Mouse (Mus musculus): ENCODE data around the gene Hlcs.
A peak's percentile ranks its signal among the peaks of the same experiment; 100 is the strongest.

Hlcs gene

DNA sequence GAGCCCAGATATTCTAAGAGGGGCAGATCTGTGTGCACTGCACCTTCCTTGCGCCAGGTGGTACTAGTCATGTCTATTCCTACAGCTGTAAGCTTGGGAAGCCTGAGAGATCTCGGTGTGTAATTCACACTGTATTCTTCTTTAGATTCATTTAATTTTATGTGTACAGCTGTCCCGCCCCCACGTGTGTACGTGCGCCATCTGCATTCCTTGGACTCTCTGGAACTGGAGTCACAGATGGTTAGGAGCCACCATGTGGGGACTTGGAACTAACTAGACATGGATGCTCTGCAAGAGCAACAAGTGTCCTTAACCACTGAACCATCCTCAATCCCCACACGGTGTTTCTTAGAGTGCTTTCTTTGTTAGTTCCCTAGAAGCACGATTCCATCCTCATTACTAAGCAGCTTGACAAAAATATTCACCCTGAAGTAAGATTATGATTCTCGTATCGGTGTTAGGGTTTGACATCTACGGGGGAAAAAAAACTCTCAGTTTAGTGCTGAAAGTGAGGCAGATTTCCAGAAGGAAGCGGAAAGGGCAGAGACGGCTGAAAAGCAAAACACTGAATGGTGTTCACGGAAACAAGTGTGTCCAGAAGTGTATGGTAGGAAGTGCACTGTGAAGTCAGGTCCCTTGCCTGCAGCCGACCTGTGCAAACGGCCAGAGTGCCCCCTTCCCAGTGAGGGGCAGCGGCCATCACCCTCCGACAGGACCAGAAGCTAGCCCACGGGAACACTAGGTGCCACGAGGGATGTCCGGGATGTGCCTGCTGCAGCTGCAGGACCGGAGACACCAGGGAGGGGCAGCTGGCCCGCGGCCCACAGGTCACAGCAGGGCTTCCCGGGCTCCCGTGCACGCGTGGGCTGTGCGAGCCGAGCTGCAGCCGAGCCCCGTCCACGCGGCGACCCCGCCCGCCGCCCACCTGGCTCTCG, 24.0 kb downstream of the Hlcs start:
- peak; percentile 12 for DNase-seq (ENCODE audit: low spot score)

DNA sequence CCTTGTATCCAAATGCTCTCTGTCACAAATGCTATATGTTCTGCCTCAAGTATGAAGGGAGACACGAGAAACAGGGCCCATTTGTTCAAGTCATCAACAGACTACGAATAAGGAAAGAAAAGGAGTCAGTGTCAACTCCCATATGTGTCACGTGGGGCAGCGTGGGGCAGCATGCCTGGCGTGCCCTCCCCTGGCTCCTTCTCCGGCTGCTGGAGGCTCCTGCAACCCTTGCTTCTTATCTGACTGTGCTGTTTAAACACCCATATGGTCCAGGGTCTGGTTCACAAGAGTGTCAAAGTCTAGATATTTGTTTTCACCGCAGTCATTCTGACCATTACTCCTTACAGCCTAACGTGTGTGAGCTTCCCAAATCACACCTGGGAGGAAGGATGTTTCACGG, 25.5 kb downstream of the Hlcs start:
- DNase-seq (ENCODE audit: low spot score) = no peak

DNA sequence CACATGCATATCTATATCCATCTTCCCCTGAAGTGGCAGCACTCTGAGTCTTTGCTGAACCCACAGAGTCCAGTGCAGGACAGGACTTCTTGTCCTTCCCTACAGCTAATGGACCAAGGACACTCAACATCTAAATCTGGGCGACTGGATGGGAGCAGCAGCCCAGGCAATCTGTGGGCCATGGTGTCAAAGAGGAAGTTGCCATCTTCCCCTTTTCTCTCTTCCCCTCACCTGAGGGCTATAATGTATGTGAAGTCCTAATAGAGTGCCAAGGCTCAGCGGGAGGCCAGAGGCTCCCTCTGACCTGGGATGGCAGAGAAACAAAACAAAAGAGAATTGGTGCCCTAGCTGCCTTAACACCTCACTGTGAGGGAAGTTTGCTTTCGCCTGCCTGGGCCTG, 29.4 kb downstream of the Hlcs start:
- no peak for DNase-seq (ENCODE audit: low spot score)

DNA sequence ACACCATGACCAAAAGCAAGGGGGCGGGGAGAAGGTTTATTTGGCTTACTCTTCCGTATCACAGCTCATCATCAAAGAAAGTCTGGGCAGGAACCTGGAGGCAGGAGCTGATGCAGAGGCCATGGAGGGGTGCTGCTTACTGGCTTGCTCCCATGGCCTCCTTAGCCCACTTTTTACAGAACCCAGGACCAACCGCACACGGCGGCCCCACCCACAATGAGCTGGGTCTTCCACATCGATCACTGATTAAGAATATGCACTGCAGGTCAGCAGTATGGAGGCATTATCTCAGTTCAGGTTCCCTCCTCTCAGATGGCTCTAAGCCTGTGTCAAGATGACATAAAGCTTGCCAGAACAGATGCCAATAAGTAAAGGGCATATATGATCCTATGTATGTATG, 42.5 kb downstream of the Hlcs start:
- no peak for DNase-seq (ENCODE audit: low spot score)

DNA sequence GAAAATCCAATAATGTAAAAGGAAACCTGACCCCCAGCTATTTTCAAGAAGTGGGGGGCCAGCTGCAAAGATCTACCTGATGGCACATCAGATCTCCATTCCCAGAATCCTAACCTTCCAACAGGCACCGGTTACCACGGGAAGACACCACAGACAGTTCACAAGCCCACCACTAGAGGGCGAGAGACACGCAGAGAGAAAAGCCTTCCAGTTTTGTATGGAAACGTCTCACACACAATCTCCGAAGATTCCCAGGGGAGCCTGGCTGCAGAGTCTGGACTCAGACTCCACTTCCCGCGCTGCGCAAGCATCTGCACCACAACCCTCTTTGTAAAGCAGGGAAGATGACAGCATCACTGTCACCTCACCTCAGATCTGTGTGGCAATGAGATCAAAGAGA, 43.7 kb downstream of the Hlcs start:
- DNase-seq (ENCODE audit: low spot score) = peak; percentile 79

DNA sequence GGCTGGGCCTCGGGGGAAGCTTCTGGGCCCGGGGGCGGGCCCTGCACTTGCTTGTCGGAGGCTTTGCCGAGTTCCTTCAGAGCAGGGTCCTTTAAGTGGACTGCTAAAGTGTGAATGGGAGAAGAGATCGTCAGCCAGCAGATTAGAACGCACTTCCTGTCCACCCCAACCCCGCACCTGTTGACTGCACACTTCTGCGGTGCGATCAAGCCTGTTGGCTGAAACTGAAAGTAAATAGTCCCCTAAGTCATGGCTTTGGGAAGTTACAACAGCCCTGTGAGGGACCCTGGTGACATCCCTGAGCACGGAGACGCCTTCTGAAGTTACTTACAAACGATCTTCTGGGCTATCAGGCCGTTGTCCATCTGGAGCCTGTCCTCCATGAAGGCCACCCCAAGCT, 45.2 kb downstream of the Hlcs start:
- no peak for DNase-seq (ENCODE audit: low spot score)

DNA sequence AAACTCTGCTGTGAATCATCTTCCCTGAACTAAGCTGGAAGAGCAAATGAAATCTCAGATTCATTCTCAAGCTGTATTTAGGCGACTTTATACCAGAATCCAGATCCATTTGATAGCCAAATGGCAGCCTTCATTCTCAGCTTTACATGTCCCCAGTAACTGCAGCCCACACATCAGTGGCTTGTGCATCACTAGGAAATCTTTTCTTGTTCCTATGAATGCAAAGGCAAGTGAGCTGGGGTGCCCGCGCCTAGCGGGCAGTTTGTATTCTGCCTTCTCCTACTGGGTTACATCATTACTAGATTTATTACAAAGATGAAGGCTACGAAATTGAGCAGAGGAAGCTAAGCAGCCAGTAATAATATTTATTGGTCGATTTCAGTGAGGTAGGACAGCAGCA, 48.8 kb downstream of the Hlcs start:
- DNase-seq (ENCODE audit: low spot score) = no peak

DNA sequence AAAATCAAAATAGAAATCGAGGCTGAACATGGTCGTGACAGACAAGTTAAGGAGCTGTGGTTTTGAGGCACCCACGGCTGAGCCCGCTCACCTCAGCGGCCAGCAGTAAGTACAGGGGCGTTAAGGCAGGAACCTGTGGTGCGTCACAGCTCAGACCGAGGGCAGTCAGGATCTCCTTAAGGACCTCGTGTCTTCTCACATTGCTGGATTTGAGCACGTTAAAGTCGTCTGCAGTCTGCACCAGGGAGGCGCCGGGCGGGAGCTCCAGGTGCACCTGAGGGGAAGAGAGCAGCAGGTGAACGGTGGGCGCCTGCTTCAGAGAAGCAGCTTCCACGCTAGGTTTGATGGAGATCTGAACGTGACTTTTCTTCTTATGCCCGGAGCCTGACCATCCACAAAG, 50.9 kb downstream of the Hlcs start:
- no peak for DNase-seq (ENCODE audit: low spot score)

DNA sequence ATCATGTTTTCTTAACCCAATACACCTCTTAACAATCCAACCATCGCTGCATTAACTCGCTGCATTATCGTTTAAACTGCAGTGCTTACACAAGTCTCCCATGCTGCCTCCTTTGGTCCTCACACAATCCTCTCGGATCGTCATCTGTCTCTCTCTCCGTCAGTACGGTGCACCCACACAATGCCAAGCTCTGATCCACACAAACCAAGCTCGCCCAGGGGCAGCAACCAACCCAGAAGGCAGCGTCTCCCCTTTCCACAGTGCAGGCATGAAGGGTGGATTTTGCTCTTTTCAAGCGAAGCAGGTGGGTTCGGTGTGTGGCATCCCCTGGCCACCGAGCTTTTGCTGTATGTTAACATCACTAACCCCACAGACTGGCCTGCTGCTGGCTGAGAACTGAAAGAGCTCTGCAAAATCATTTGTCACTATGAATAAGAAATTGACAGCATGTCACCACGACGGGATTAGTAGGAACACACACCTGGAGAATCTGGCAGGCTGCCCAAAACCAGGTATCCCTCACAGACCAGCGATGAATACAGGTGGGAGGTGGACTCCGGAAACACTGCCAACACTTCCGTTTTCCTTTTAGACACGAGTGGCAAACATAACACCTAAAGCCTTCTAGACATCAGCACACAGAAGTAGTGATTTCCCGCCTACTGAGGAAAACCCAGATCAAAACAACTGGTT, 52.3 kb downstream of the Hlcs start:
- no peak for DNase-seq (ENCODE audit: low spot score)

DNA sequence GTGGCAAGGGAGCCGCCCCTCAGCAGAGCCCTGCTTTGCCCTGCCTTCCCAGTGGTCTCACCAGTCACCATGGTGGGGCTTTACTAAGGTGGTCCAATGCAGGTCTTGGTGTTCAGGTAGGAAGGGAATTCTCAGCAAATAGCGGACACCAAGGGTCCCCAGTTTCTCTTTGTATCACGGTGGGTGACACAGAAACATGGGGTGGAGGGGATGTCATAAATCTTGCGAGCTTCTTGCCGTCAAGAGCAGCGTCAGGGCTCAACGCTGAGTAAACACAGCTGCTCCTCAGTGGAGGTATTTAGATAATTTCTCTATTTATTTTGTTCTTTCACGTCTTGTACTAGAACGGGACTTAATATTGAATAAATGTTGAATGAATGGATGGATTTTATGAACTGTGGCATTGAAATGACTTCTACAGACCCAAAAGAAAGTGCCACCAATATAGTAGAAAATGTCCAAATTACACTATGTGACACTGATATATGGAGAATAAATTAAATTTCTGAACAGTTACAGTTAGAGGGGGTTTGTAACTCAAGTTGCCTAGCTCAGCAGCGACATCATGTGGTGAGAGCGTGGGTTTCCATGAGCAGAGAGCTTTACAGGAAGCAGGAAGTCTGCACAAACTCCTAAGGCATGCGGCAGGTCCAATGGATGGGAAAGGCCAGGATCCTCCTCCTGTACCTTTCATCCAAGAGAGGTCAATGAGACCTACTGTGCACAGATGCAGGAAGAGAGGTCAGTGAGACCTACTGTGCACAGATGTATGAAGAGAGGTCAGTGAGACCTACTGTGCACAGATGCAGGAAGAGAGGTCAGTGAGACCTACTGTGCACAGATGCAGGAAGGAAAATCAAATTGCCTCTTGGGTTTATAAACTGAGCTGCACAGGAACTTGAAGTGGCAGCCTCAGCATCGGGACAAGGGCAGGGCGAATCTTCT, 54.7 kb downstream of the Hlcs start:
- DNase-seq (ENCODE audit: low spot score) = peak; percentile 60

DNA sequence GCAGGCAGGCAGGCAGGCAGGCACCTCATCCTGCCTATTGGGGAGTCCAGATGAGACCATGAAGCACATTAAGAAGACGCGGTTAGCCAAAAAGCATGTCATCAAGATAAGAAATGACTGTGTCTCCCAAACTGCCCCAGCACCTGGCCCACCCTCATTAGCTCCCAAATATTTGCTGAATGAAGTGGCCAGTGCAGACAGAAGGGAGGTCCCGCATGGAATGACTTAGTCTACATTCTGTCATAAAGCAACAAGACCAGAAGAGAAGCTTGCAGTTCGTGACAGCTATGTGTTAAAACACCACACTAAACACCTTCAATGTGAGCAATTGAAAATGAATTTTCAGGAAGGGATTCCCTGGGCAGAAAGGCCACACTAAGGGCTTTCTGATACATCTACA, 57.8 kb downstream of the Hlcs start:
- no peak for DNase-seq (ENCODE audit: low spot score)

DNA sequence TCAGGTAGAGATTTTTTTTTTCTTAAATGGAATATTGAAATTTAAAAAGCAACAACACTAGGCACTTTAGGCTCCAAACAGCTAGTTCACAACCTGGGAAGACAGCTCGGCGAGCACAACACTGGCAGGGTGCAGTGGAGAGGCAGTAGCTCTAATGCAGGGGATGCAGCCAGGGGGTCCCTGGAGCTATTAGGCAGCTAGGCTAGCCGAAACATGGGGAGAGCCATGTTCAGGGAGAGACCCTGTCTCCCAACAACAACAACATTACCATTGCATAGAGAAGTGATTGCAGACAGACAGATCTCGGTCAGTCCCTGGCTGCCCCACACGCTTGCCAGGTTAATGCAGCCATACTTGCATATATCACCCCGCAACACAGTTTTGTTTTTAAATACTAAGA, 58.3 kb downstream of the Hlcs start:
- DNase-seq (ENCODE audit: low spot score) = no peak

DNA sequence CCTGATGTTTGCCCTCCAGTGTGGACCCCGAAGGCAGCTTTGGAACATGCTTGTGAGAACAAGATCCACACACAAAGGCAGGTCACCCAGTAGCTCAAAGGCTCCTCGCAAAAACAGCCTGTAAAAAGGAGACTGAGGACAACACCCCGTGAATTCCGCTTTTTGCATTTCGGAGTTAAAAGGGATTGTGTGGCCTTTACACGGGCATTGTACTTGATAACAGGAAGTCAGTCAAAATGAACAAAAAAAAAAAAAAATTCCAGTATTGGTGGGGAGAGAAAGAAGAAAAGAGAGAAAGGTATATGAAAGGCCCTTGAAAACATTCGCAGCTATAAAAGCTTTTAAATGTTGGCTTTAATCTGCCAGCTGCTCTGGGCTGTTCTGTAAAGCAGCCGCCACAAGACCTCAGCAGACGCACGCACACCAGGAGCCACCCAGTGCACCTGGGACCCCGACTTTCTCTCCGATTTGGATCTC, 58.9 kb downstream of the Hlcs start:
- no peak for DNase-seq (ENCODE audit: low spot score)

DNA sequence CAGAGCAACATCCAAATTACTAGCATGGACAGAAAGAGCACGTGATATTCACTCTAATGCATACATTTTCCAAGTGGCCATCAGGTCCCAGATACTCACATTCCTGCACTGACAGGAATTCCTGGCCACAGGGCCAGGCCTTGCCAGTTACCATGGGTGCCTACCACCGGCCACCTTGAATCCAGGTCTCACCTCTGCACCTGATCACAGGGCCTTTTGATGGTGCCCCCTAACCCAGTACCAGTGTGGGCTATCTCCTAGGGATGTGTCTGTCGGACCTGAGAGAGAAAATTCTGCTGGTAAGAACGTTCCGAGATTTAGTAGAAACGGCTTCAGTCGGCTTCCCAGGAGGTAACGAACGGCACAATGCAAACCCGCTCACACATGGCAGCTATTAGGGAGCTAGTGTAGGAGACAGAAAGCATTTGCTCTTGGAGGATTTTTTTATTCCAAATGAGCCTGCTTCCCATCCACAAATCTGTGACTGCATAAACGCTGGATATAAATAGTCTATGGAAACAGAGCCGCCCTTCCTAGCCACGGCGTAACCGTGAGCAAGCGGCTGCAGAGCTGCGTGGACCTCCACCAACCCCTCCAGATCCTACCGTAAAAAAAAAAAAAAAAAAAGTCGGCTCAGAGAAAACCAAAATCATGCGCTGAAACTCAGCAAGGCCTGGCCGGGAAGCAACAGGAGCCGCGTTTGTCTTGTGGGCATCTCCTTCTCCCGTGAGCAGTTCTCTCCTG, 59.5 kb downstream of the Hlcs start:
- DNase-seq (ENCODE audit: low spot score) = no peak

DNA sequence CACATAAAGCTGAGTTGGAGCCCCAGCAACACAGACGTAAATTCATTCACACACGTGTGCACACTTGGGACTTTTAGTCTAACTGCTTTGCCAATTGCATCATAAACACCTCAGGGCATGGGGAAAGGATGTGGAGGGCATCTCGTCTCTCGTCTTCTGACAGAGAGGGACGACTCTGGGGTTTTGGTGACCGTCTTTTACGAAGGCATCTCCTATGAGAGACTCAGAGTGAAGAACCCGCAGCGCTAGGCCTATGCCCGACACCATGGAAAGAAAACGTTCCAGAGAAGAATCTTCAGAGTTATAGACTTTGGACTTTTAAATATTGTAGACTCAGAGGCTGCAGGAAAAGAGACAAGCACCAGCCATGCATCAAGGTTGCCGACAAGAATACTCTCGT, 61.6 kb downstream of the Hlcs start:
- DNase-seq (ENCODE audit: low spot score) = no peak

DNA sequence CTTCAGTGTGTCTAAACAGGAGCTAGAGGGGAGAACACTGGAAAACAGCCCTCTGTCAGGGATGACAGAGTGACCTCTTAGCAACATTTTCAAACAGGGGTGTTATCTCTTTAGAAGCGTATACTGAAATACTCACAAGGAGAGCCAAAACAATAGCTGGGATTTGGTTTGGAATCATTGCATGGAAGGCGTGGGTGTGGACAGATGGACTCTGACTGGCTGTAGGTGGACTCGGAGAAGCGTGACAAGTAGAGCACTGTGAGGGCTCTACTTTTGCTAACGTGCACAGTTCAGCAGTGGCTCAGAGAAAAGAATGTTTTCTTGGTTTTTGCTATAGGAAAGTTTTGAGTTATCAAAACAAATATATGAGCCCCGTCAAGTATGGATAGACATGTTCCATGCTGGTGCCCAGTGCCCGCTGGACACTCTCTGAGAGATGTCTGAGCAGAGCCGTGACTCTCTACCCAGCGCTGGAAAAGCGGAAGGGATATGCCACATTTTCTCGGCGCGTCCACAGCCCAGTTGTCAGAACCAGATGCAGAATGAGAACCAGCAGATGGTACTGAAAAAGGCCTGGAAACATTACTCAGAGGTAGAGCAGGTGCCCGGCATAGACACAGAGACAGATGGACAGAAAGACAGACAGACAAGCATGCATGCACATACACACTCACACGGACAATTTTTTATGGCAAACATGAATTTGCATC, 62.6 kb downstream of the Hlcs start:
- DNase-seq (ENCODE audit: low spot score) = no peak

DNA sequence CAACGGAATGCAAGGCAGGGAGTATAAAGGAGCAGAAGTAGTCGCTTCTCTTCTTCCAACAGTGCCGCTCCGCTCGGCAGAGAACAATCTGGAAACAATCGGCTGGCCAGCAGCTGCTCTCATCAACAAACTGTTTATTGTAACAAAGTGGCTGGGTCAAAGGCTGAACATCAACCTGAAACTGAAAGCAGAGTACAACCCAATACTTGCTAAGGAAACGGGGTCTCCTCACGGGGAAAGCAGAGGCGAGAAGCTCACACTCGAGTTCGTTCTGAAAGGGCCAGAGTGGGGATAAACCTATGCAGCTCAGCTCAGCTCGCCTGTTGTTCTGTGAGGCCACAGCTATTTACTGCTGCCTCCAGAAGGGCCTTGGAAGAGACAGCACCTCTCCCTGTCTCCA, 63.2 kb downstream of the Hlcs start:
- DNase-seq (ENCODE audit: low spot score) = peak; percentile 13

DNA sequence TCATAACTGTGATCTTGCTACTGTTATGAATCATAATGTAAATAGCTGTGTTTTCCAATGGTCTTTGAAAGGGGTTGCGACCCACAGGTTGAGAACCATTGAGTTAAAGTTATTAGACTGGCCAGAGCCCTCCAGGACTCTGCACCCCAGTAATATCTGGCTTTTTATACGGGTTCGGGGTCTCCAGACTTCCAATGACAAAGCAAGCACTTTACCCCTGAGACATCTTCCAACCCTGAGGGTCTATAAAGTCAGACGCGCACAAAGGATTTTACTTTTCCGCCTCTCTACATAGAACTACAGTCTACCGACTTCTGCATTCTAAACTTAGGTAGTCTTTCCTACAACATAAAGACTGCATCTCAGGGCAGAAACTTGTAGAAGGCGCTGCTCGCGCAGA, 63.7 kb downstream of the Hlcs start:
- no peak for DNase-seq (ENCODE audit: low spot score)

DNA sequence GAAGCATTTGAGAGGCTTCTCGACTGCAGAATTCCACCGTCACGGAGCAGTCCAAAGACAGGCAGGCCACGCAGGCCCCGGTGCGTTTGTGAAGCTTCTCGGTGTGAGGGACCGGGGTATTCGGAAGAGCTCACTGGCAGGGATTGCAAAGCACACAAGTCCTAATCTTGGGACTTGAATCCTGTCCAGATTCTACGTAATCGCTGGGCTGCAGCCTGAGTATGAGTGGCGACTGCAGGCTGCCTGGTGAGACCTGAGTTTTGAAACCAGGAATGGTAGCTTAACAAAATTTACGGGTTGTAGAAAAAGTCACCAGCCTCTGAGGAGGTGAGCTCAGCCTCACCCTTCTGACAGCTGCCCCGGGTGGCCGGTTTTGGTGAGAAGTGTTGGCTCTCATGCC, 64.7 kb downstream of the Hlcs start:
- no peak for DNase-seq (ENCODE audit: low spot score)

DNA sequence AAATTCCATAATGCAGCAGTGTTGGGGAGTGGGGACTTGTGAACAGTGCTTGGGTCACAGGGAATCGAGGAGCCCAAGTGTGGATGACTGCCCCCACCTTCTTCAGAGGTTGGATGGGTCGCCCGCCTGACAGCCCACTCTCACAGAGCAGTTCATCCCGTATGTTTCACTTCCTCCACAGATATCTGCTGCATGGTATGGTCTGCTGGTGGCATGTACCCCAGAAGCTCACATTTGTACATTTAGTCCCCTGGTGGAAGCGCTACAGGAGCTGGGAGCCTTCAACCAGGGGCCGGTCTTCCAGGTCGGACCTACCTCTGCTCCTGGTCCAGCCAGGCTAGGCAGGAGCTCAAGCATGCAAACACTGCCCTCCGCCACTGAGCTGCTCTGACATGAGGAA, 66.4 kb downstream of the Hlcs start:
- no peak for DNase-seq (ENCODE audit: low spot score)

Measured in yolk sac, embryonic 10.5 days (tissue).